Mouse (Mus musculus) olfactory bulb, adult 2 months (tissue): ENCODE measurements around the gene Sp7.

Experiments
- CTCF ChIP-seq: fragments of 200-500 bp; IDR thresholded peaks from 2 replicates; pipeline ENCODE4 v1.5.1; 2012; ENCODE audit warnings: low read depth, mild to moderate bottlenecking, low read length, moderate library complexity; ENCODE audit not compliant: insufficient read depth
- POLR2A ChIP-seq: fragments of 200-500 bp; IDR thresholded peaks from 2 replicates; pipeline ENCODE4 v1.6.1; 2012; ENCODE audit warnings: mild to moderate bottlenecking, low read depth, low read length, moderate library complexity; ENCODE audit not compliant: insufficient read depth

GRCm38 (mm10) chr15:102400476-102401045 is 33.6 kb upstream of the Sp7 start:
- TF ChIP-seq CTCF (no peak), POLR2A (no peak)
